Mouse (Mus musculus): ENCODE data around the gene Taok3. TPM values are rescaled to one million over a fixed set of nuclear protein-coding genes. Genes with fewer than 3 reads are reported as not detected.
A peak's percentile ranks its signal among the peaks of the same experiment; 100 is the strongest.

The Taok3 gene
- 100 to 1,000 TPM in 24 of 26 experiments, 10 to 100 TPM in 2; 88.3 to 515 (median 403) TPM for total RNA-seq (2018; cell fraction: chromatin; rRNA removed)
- 100 to 1,000 TPM in 23 of 26 experiments, 10 to 100 TPM in 3; 69.6 to 129 (median 112) TPM for total RNA-seq (2018; cell fraction: cytosol; rRNA removed)
- total RNA-seq (2018; cell fraction: nucleus; rRNA removed) = 100 to 1,000 TPM in 24 of 26 experiments, 10 to 100 TPM in 2; 72.7 to 300 (median 200) TPM
- polyA plus RNA-seq (2018) = 77.8 to 173 TPM (median 90.5 TPM) in 3 replicates

GRCm38 (mm10) chr5:117119777-117120488 lies at the start of gene Taok3:
Gene Taok3, plus strand, starts transcription at chr5:117120129.
- 1% methylated on average over 72 of the region's 74 CpGs for WGBS (ENCODE audit: missing documents)
- peaks cover 53% of the 10 kb centered on the region for H3K79me2 ChIP-seq (ENCODE audit: inconsistent target)
- H3K27ac ChIP-seq = peak within 1 kb of the TSS; percentile 68
- peak within 1 kb of the TSS; percentile 92 for H3K4me3 ChIP-seq (ENCODE audit: inconsistent target)
- no peaks in the 10 kb centered on the region for H3K36me3 ChIP-seq (ENCODE audit: inconsistent target)

- no peak overlapping the region for H3K4me3 ChIP-seq (ENCODE audit: inconsistent target)
- 13% methylated on average over 13 of the region's 13 CpGs for WGBS (ENCODE audit: missing documents)
- no peaks in the 10 kb centered on the region for H3K79me2 ChIP-seq (ENCODE audit: inconsistent target)
- H3K27ac ChIP-seq = no peak overlapping the region
- H3K36me3 ChIP-seq (ENCODE audit: inconsistent target) = peaks cover 17% of the 10 kb centered on the region; the same call in 1 of the 2 replicates
Measured at GRCm38 (mm10) chr5:117087718-117088117, 32.2 kb upstream of the Taok3 start.

GRCm38 (mm10) chr5:117089147-117089546 lies 30.8 kb upstream of the Taok3 start:
- H3K27ac ChIP-seq = no peak overlapping the region
- no peak overlapping the region for H3K4me3 ChIP-seq (ENCODE audit: inconsistent target)
- peaks cover 31% of the 10 kb centered on the region for H3K36me3 ChIP-seq (ENCODE audit: inconsistent target)
- WGBS (ENCODE audit: missing documents) = 19% methylated on average over 3 of the region's 3 CpGs
- no peaks in the 10 kb centered on the region for H3K79me2 ChIP-seq (ENCODE audit: inconsistent target)

- Histone ChIP-seq H3K36me3 (ENCODE audit: inconsistent target) (peaks cover 37% of the 10 kb centered on the region), H3K27ac (no peak overlapping the region), H3K4me3 (ENCODE audit: inconsistent target) (no peak overlapping the region), H3K79me2 (ENCODE audit: inconsistent target) (no peaks in the 10 kb centered on the region)
- WGBS (ENCODE audit: missing documents) = 52% methylated on average over 5 of the region's 6 CpGs
Measured at GRCm38 (mm10) chr5:117089786-117090185, 30.1 kb upstream of the Taok3 start.

GRCm38 (mm10) chr5:117094431-117094830 lies 25.5 kb upstream of the Taok3 start:
- H3K36me3 ChIP-seq (ENCODE audit: inconsistent target) = peaks cover 65% of the 10 kb centered on the region
- H3K27ac ChIP-seq = no peak overlapping the region
- H3K79me2 ChIP-seq (ENCODE audit: inconsistent target) = no peaks in the 10 kb centered on the region
- H3K4me3 ChIP-seq (ENCODE audit: inconsistent target) = no peak overlapping the region
- WGBS (ENCODE audit: missing documents) = 73% methylated on average over 7 of the region's 7 CpGs

GRCm38 (mm10) chr5:117096716-117097115 lies 23.2 kb upstream of the Taok3 start:
- Histone ChIP-seq H3K36me3 (ENCODE audit: inconsistent target) (peaks cover 81% of the 10 kb centered on the region), H3K4me3 (ENCODE audit: inconsistent target) (no peak overlapping the region), H3K27ac (no peak overlapping the region), H3K79me2 (ENCODE audit: inconsistent target) (no peaks in the 10 kb centered on the region)
- WGBS (ENCODE audit: missing documents) = 40% methylated on average over 3 of the region's 3 CpGs

GRCm38 (mm10) chr5:117099008-117099407 lies 20.9 kb upstream of the Taok3 start:
- H3K4me3 ChIP-seq (ENCODE audit: inconsistent target) = no peak overlapping the region
- peaks cover 79% of the 10 kb centered on the region for H3K36me3 ChIP-seq (ENCODE audit: inconsistent target)
- 91% methylated on average over 5 of the region's 5 CpGs for WGBS (ENCODE audit: missing documents)
- no peaks in the 10 kb centered on the region for H3K79me2 ChIP-seq (ENCODE audit: inconsistent target)
- no peak overlapping the region for H3K27ac ChIP-seq

- no peak overlapping the region for H3K27ac ChIP-seq
- 93% methylated on average over 11 of the region's 11 CpGs for WGBS (ENCODE audit: missing documents)
- no peaks in the 10 kb centered on the region for H3K79me2 ChIP-seq (ENCODE audit: inconsistent target)
- no peak overlapping the region for H3K4me3 ChIP-seq (ENCODE audit: inconsistent target)
- peaks cover 79% of the 10 kb centered on the region for H3K36me3 ChIP-seq (ENCODE audit: inconsistent target)
Measured at GRCm38 (mm10) chr5:117099742-117100141, 20.2 kb upstream of the Taok3 start.

GRCm38 (mm10) chr5:117103194-117103929 lies 16.6 kb upstream of the Taok3 start:
- Histone ChIP-seq H3K27ac (no peak overlapping the region), H3K36me3 (ENCODE audit: inconsistent target) (peaks cover 93% of the 10 kb centered on the region), H3K79me2 (ENCODE audit: inconsistent target) (no peaks in the 10 kb centered on the region), H3K4me3 (ENCODE audit: inconsistent target) (no peak overlapping the region)
- 94% methylated on average over 20 of the region's 20 CpGs for WGBS (ENCODE audit: missing documents)

- Histone ChIP-seq H3K79me2 (ENCODE audit: inconsistent target) (no peaks in the 10 kb centered on the region), H3K27ac (no peak overlapping the region), H3K4me3 (ENCODE audit: inconsistent target) (no peak overlapping the region), H3K36me3 (ENCODE audit: inconsistent target) (peaks cover 97% of the 10 kb centered on the region)
- 97% methylated on average over 11 of the region's 12 CpGs for WGBS (ENCODE audit: missing documents)
Measured at GRCm38 (mm10) chr5:117104329-117104728, 15.6 kb upstream of the Taok3 start.

GRCm38 (mm10) chr5:117105761-117106160 lies 14.2 kb upstream of the Taok3 start:
- Histone ChIP-seq H3K36me3 (ENCODE audit: inconsistent target) (peaks cover 89% of the 10 kb centered on the region), H3K4me3 (ENCODE audit: inconsistent target) (no peak overlapping the region), H3K27ac (no peak overlapping the region), H3K79me2 (ENCODE audit: inconsistent target) (no peaks in the 10 kb centered on the region; the same call in 1 of the 2 replicates)
- WGBS (ENCODE audit: missing documents) = 94% methylated on average over 8 of the region's 9 CpGs

- Histone ChIP-seq H3K36me3 (ENCODE audit: inconsistent target) (peaks cover 87% of the 10 kb centered on the region), H3K27ac (no peak overlapping the region), H3K4me3 (ENCODE audit: inconsistent target) (no peak overlapping the region), H3K79me2 (ENCODE audit: inconsistent target) (peaks cover 17% of the 10 kb centered on the region; the same call in 1 of the 2 replicates)
- 94% methylated on average over 11 of the region's 13 CpGs for WGBS (ENCODE audit: missing documents)
Measured at GRCm38 (mm10) chr5:117108292-117108691, 11.6 kb upstream of the Taok3 start.

GRCm38 (mm10) chr5:117108731-117109130 lies 11.2 kb upstream of the Taok3 start:
- H3K36me3 ChIP-seq (ENCODE audit: inconsistent target) = peaks cover 84% of the 10 kb centered on the region
- H3K27ac ChIP-seq = no peak overlapping the region
- H3K79me2 ChIP-seq (ENCODE audit: inconsistent target) = peaks cover 22% of the 10 kb centered on the region
- no peak overlapping the region for H3K4me3 ChIP-seq (ENCODE audit: inconsistent target)
- WGBS (ENCODE audit: missing documents) = 97% methylated on average over 13 of the region's 13 CpGs

- Histone ChIP-seq H3K4me3 (ENCODE audit: inconsistent target) (no peak overlapping the region), H3K36me3 (ENCODE audit: inconsistent target) (peaks cover 76% of the 10 kb centered on the region), H3K79me2 (ENCODE audit: inconsistent target) (peaks cover 29% of the 10 kb centered on the region), H3K27ac (no peak overlapping the region)
- WGBS (ENCODE audit: missing documents) = 90% methylated on average over 8 of the region's 8 CpGs
Measured at GRCm38 (mm10) chr5:117109522-117109921, 10.4 kb upstream of the Taok3 start.
